Mouse (Mus musculus): ENCODE measurements around the gene Rbm47. TPM values are rescaled to one million over a fixed set of nuclear protein-coding genes. Genes with fewer than 3 reads are reported as not detected.
A peak's percentile ranks its signal among the peaks of the same experiment; 100 is the strongest.

The Rbm47 gene
- polyA plus RNA-seq, 1 experiment, result 24.9 TPM

GRCm38 (mm10) chr5:66086952-66087351, 86.0 kb downstream of the Rbm47 start:
- no peak overlapping the region for H3K27ac ChIP-seq (ENCODE audit: control insufficient read depth, insufficient read depth, low read depth, low read length)

DNA sequence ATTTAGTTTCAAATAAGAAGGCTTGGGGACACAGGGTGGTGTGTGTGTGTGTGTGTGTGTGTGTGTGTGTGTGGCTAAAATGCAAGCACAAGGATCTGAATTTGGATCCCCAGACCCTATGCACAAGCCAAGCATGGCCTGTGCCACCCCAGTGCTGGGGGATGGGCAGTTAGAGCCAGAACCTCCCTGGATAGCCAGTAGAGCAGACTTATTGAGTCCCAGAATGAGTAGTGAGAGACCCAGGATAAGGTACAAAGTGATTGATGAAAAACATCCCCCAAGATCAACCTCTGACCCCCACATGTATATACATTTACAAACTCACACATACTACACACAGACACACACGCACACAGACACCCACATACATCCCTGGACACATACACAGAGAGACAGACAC, 86.6 kb downstream of the Rbm47 start:
- Histone ChIP-seq H3K4me3 (ENCODE audit: control insufficient read depth, low read depth, low read length) (no peak overlapping the region), H3K36me3 (ENCODE audit: control insufficient read depth, insufficient read depth, low read length) (no peaks in the 10 kb centered on the region), H3K27ac (ENCODE audit: control insufficient read depth, insufficient read depth, low read depth, low read length) (no peak overlapping the region), H3K27me3 (ENCODE audit: control insufficient read depth, insufficient read depth, low read length) (no peaks in the 10 kb centered on the region), H3K4me1 (ENCODE audit: control insufficient read depth, insufficient read depth, low read length) (no peaks in the 10 kb centered on the region; the same call in 1 of the 2 replicates)
- TF ChIP-seq POLR2A (IDR thresholded peaks at IDR 0.05; ENCODE audit: control insufficient read depth, low read depth, low read length), result no peak
- TF ChIP-seq CTCF (IDR thresholded peaks at IDR 0.05; ENCODE audit: control insufficient read depth, insufficient read depth, insufficient replicate concordance, low read depth, low read length), result no peak

More at GRCm38 (mm10) chr5:66086952-66087351, 86.0 kb downstream of the Rbm47 start:
- Histone ChIP-seq H3K4me3 (ENCODE audit: control insufficient read depth, low read depth, low read length) (no peak overlapping the region), H3K27me3 (ENCODE audit: control insufficient read depth, insufficient read depth, low read length) (no peaks in the 10 kb centered on the region), H3K4me1 (ENCODE audit: control insufficient read depth, insufficient read depth, low read length) (no peaks in the 10 kb centered on the region; the same call in 1 of the 2 replicates), H3K36me3 (ENCODE audit: control insufficient read depth, insufficient read depth, low read length) (no peaks in the 10 kb centered on the region)
- TF ChIP-seq POLR2A (IDR thresholded peaks at IDR 0.05; ENCODE audit: control insufficient read depth, low read depth, low read length) (no peak), CTCF (IDR thresholded peaks at IDR 0.05; ENCODE audit: control insufficient read depth, insufficient read depth, insufficient replicate concordance, low read depth, low read length) (no peak)

DNA sequence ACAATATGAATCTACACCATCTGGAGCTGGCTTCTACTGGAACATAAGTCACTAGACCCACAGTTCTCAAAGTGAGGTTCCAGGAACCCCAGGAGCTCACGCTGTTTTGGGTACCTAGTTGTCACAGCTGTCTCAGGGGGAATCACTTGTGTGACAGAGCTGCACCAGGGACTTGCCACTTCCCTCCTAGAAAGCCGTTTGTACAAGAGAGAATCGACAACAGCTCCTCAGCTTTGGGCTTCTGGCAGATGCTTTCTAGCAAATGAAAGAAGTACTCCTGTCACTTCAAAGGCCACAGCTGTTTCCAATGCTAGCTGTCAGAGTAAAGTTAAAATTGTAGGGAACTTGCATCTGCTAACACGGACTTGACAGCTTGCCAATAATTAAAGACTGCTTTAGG, 87.4 kb downstream of the Rbm47 start:
- Histone ChIP-seq H3K36me3 (ENCODE audit: control insufficient read depth, insufficient read depth, low read length) (no peaks in the 10 kb centered on the region), H3K27me3 (ENCODE audit: control insufficient read depth, insufficient read depth, low read length) (no peaks in the 10 kb centered on the region), H3K4me1 (ENCODE audit: control insufficient read depth, insufficient read depth, low read length) (no peaks in the 10 kb centered on the region; the same call in 1 of the 2 replicates), H3K4me3 (ENCODE audit: control insufficient read depth, low read depth, low read length) (no peak overlapping the region), H3K27ac (ENCODE audit: control insufficient read depth, insufficient read depth, low read depth, low read length) (no peak overlapping the region)
- TF ChIP-seq CTCF (IDR thresholded peaks at IDR 0.05; ENCODE audit: control insufficient read depth, insufficient read depth, insufficient replicate concordance, low read depth, low read length) (no peak), POLR2A (IDR thresholded peaks at IDR 0.05; ENCODE audit: control insufficient read depth, low read depth, low read length) (no peak)

DNA sequence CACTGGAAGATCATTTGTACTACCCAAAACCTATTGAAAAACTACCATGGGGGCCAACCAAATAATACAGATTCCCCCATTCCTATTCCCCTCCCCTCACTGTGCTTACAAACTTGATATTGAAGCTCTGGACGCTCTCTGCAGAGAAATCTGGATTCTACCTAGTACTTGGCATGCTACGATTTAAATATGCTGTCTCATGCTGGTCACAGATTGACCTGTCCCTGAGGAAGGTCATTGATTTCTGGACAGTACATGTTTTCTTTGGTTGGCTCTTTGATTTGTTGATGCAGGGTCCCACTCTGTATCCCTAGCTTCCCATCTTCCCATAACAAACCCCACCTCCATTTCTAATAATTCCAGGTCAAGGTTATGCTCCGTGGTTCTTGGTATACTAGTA, 88.4 kb downstream of the Rbm47 start:
- no peak overlapping the region for H3K4me3 ChIP-seq (ENCODE audit: control insufficient read depth, low read depth, low read length)

GRCm38 (mm10) chr5:66083350-66083749, 89.6 kb downstream of the Rbm47 start:
- Histone ChIP-seq H3K4me1 (ENCODE audit: control insufficient read depth, insufficient read depth, low read length) (no peaks in the 10 kb centered on the region; the same call in 1 of the 2 replicates), H3K4me3 (ENCODE audit: control insufficient read depth, low read depth, low read length) (no peak overlapping the region), H3K27me3 (ENCODE audit: control insufficient read depth, insufficient read depth, low read length) (no peaks in the 10 kb centered on the region), H3K36me3 (ENCODE audit: control insufficient read depth, insufficient read depth, low read length) (no peaks in the 10 kb centered on the region), H3K27ac (ENCODE audit: control insufficient read depth, insufficient read depth, low read depth, low read length) (no peak overlapping the region)
- TF ChIP-seq CTCF (IDR thresholded peaks at IDR 0.05; ENCODE audit: control insufficient read depth, insufficient read depth, insufficient replicate concordance, low read depth, low read length) (peak; percentile 98), POLR2A (IDR thresholded peaks at IDR 0.05; ENCODE audit: control insufficient read depth, low read depth, low read length) (no peak)

More for the DNA sequence above, 88.4 kb downstream of the Rbm47 start:
- no peak for TF ChIP-seq POLR2A (IDR thresholded peaks at IDR 0.05; ENCODE audit: control insufficient read depth, low read depth, low read length)
- TF ChIP-seq CTCF (IDR thresholded peaks at IDR 0.05; ENCODE audit: control insufficient read depth, insufficient read depth, insufficient replicate concordance, low read depth, low read length), result no peak
- Histone ChIP-seq H3K4me1 (ENCODE audit: control insufficient read depth, insufficient read depth, low read length) (no peaks in the 10 kb centered on the region), H3K36me3 (ENCODE audit: control insufficient read depth, insufficient read depth, low read length) (no peaks in the 10 kb centered on the region), H3K27me3 (ENCODE audit: control insufficient read depth, insufficient read depth, low read length) (no peaks in the 10 kb centered on the region), H3K27ac (ENCODE audit: control insufficient read depth, insufficient read depth, low read depth, low read length) (no peak overlapping the region)

GRCm38 (mm10) chr5:66082229-66082572, 90.7 kb downstream of the Rbm47 start:
- no peak overlapping the region for H3K27ac ChIP-seq (ENCODE audit: control insufficient read depth, insufficient read depth, low read depth, low read length)
- H3K36me3 ChIP-seq (ENCODE audit: control insufficient read depth, insufficient read depth, low read length), result no peaks in the 10 kb centered on the region
- no peaks in the 10 kb centered on the region for H3K27me3 ChIP-seq (ENCODE audit: control insufficient read depth, insufficient read depth, low read length)
- H3K4me3 ChIP-seq (ENCODE audit: control insufficient read depth, low read depth, low read length), result no peak overlapping the region
- H3K4me1 ChIP-seq (ENCODE audit: control insufficient read depth, insufficient read depth, low read length), result no peaks in the 10 kb centered on the region; the same call in 1 of the 2 replicates
- TF ChIP-seq CTCF (IDR thresholded peaks at IDR 0.05; ENCODE audit: control insufficient read depth, insufficient read depth, insufficient replicate concordance, low read depth, low read length), result no peak
- TF ChIP-seq POLR2A (IDR thresholded peaks at IDR 0.05; ENCODE audit: control insufficient read depth, low read depth, low read length), result no peak

GRCm38 (mm10) chr5:66081443-66082228, 91.3 kb downstream of the Rbm47 start:
- H3K27ac ChIP-seq (ENCODE audit: control insufficient read depth, insufficient read depth, low read depth, low read length), result no peak overlapping the region
- H3K4me1 ChIP-seq (ENCODE audit: control insufficient read depth, insufficient read depth, low read length), result no peaks in the 10 kb centered on the region; the same call in 1 of the 2 replicates
- no peak overlapping the region for H3K4me3 ChIP-seq (ENCODE audit: control insufficient read depth, low read depth, low read length)

More at GRCm38 (mm10) chr5:66081443-66082228, 91.3 kb downstream of the Rbm47 start:
- H3K27me3 ChIP-seq (ENCODE audit: control insufficient read depth, insufficient read depth, low read length), result no peaks in the 10 kb centered on the region
- H3K36me3 ChIP-seq (ENCODE audit: control insufficient read depth, insufficient read depth, low read length), result no peaks in the 10 kb centered on the region
- TF ChIP-seq CTCF (IDR thresholded peaks at IDR 0.05; ENCODE audit: control insufficient read depth, insufficient read depth, insufficient replicate concordance, low read depth, low read length) (no peak), POLR2A (IDR thresholded peaks at IDR 0.05; ENCODE audit: control insufficient read depth, low read depth, low read length) (no peak)
